Mouse (Mus musculus) adrenal gland, postnatal 4 days (tissue): ENCODE results near the gene Axin1. TPM values are rescaled to one million over a fixed set of nuclear protein-coding genes. Genes with fewer than 3 reads are reported as not detected.
A peak's percentile ranks its signal among the peaks of the same experiment; 100 is the strongest.

Source experiments
- DNase-seq, 2 experiments: peaks; one replicate each; pipeline ENCODE4 v3.0.0; 2021 to 2022; ENCODE audit warnings: low spot score in 2 of 2, mixed read lengths in 2 of 2
- total RNA-seq, 2 experiments: library from RNA; stranded (reverse); gene quantifications; 2 replicates each; pipeline ENCODE4 v1.2.3; 2021

The Axin1 gene
- total RNA-seq, 2 experiments from 2014 or later: 51.7 to 57.2 TPM

GRCm38 (mm10) chr17:26237667-26238066, 99.2 kb downstream of the Axin1 start:
- DNase-seq: no peak

- no peak for DNase-seq
These were observed 101.1 kb downstream of the Axin1 start for GRCm38 (mm10) chr17:26239551-26239950.

GRCm38 (mm10) chr17:26240120-26240790, 101.8 kb downstream of the Axin1 start:
- no peak for DNase-seq

- no peak for DNase-seq
These were observed 102.5 kb downstream of the Axin1 start for GRCm38 (mm10) chr17:26240990-26241389.

GRCm38 (mm10) chr17:26243471-26244100, 105.1 kb downstream of the Axin1 start:
- DNase-seq: peak; percentile 38 to 62

GRCm38 (mm10) chr17:26244101-26244841, 105.8 kb downstream of the Axin1 start, which contains the start of gene Fam234a:
TSS of gene Fam234a (minus strand) at chr17:26244242.
- DNase-seq: peak; percentile 86 to 90

Other genes starting within 250 kb of the Axin1 start
- gene Rab40c, start 219.0 kb upstream of the Axin1 start, total RNA-seq: 10 to 100 TPM; 36.4 to 38.1 TPM
- 100 to 1,000 TPM in 1 of 2 experiments, 10 to 100 TPM in 1; 97.7 to 115 TPM for gene Pigq, start 193.8 kb upstream of the Axin1 start, total RNA-seq
- gene Nhlrc4, start 193.7 kb upstream of the Axin1 start, total RNA-seq: 1 to 10 TPM in 1 of 2 experiments, under 1 TPM in 1; 0.54 to 1.5 TPM
- 1 to 10 TPM in 1 of 2 experiments, not detected in 1; 1.1 TPM for gene A930017K11Rik, start 186.1 kb upstream of the Axin1 start, total RNA-seq
- gene Capn15, start 152.9 kb upstream of the Axin1 start, total RNA-seq: 10 to 100 TPM; 24.0 to 24.2 TPM
- 10 to 100 TPM; 17.8 to 28.5 TPM for gene Rab11fip3, start 69.1 kb upstream of the Axin1 start, total RNA-seq
- 10 to 100 TPM; 22.7 to 33.3 TPM for gene Decr2, start 48.4 kb upstream of the Axin1 start, total RNA-seq
- gene Nme4, start 43.1 kb upstream of the Axin1 start, total RNA-seq: 10 to 100 TPM; 13.4 to 14.7 TPM
- gene Tmem8, start 25.4 kb upstream of the Axin1 start, total RNA-seq: 10 to 100 TPM in 1 of 2 experiments, 1 to 10 TPM in 1; 7.4 to 12.2 TPM
- 10 to 100 TPM; 78.4 to 91.8 TPM for gene Mrpl28, start 15.2 kb upstream of the Axin1 start, total RNA-seq
- gene Pdia2, start 60.4 kb downstream of the Axin1 start, total RNA-seq: 10 to 100 TPM in 1 of 2 experiments, 1 to 10 TPM in 1; 2.5 to 43.9 TPM
- 10 to 100 TPM; 40.7 to 47.8 TPM for gene Rgs11, start 64.3 kb downstream of the Axin1 start, total RNA-seq
- gene Arhgdig, start 69.1 kb downstream of the Axin1 start, total RNA-seq: 10 to 100 TPM; 14.8 to 31.9 TPM
- gene Fam234a, start 105.6 kb downstream of the Axin1 start, total RNA-seq: 10 to 100 TPM; 90.2 to 99.6 TPM
- 10 to 100 TPM; 80.8 to 85.2 TPM for gene Luc7l, start 114.2 kb downstream of the Axin1 start, total RNA-seq